Mouse (Mus musculus) yolk sac, embryonic 10.5 days (tissue): ENCODE results near the gene Gpalpp1.

Experiments
- DNase-seq: peaks from one replicate; pipeline ENCODE4 v3.0.0-alpha.2; 2017; ENCODE audit warnings: low spot score

Gene Gpalpp1

DNA sequence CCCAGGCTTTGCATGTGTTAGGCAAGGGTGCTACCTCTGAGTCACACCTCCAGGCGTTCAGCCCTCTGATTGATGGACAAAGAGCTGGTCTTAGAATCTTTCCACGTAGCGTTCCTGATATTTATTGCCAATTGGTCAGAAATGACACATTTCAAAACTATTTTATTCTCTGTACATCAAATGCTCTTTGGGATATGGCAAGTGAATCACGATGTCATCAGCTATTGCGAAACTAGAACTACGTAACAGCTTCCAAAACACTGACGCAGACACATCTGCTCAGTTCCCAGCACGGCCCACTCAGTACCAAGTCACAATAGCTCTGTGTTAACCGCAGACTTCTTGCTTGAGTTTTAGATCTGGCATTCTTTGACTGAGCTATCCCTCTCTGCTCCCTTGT, 11.0 kb downstream of the Gpalpp1 start:
- no peak for DNase-seq

DNA sequence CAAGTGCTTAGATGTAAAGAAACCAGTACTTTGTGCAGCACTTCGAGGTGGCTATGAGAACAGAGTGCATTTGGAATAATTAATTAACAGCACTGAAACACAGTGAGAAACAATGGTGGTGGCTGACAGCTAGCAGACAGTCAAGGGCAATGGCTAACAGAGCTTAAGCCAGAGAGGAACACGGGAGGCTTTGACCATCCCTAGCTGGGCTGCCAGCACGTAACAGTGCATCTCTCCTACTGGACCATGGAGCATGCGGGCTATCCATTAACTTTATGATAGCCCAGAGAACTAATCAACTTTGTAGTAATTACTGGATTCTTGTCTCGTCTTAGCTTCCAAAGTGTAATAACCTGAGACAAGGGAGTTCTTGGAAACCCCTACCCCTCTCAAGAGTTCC, 12.7 kb downstream of the Gpalpp1 start:
- no peak for DNase-seq

DNA sequence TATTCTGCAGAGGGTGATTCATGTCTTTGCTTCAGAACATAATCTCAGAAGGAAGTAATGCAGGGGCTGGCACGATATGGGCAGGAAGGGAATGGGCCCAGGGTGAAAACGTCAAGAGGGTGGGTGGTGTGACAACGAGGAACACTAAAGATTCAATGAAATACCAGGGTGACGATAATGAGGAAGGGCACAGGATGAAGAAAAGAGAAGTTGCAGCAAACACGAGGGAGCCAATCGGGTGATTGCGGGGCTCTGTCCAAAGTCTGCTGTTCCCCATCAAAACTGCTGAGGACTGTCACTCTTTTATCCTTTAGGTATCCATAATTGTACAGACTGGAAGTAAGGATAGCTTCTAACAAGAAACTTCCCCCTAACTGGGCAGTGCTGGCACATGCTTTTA, 13.3 kb downstream of the Gpalpp1 start:
- DNase-seq: no peak

DNA sequence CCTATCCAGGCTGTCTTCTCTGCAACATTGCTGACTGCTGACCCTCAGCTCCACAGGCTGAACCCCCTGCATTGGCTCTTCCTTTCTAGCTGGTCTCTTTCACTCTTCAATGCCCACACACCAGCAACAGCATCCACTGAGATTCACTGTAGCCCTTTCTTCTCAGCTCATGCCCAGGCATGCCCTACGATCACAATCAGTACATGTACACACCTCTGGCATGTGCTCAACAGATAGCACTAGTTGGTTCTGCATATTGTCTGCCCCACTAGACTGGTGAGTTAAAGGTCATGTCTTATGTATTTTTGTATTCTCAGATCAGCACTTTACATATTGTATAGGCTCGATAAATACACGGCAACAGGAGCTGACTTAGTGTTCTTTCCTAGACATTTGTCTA, 26.4 kb downstream of the Gpalpp1 start:
- no peak for DNase-seq

DNA sequence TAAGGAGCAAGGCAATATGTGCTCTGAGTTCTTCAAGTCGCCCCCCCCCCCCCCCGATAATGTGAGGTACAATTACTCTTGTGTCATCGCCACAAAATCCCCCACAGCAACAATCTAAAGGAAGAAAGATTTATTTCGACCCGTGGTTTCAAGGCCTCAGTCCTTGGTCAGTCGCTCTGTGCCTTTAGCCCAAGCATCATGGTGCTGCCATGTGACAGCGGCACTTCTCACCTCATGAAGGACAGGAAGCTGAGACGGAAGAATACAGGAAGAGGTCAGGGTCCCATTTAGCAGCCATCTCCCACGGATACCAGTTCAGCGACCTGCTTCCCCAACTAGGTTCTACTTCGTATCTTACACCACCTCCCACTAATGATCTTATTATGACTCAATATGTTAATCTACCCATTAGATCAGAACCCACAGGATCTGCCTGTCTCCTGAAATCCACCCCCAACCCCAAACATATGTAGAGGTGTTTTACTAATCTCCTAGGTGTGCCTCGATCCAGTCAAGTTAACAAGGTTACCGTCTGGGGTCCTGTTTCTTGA, 28.4 kb downstream of the Gpalpp1 start:
- DNase-seq: no peak

DNA sequence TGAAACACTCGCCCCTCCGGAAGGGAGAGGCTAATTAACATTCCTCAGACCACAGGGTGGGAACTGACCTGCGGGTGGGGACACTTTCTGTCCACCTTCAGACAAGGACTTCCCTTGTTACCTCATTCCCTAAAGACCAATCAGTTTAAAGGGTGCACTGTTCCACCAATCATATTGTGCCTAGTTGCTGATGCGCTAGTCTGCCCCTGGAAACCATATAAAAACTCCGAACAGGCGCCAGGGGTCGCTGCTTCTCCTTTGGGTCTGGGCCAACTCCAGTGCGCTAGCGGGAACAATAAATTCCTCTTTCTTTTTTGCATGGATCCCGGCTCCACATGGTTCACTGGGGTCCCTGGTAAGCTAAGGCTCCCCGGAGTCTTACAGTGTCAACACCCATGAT, 29.1 kb downstream of the Gpalpp1 start:
- no peak for DNase-seq

DNA sequence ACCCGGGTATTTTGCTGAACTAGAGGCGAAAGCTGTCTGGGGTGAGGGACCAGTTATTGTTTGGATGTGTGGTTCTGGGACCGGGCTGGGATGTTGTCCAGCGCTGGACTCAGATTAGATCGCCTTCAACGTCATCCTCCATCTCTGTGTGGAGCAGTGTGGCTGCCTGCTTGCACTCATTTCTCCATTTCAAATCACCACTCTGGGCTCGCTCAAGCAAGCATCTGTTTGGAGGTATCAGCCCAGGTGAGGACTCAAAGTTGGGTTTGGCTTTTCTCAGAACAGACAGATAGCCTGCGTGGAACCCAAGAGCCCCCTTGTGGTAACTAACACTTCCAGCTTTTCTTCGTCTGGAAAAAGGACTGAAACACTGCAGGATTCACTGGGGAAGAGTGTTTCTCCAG, 33.5 kb downstream of the Gpalpp1 start:
- DNase-seq: peak; percentile 5

DNA sequence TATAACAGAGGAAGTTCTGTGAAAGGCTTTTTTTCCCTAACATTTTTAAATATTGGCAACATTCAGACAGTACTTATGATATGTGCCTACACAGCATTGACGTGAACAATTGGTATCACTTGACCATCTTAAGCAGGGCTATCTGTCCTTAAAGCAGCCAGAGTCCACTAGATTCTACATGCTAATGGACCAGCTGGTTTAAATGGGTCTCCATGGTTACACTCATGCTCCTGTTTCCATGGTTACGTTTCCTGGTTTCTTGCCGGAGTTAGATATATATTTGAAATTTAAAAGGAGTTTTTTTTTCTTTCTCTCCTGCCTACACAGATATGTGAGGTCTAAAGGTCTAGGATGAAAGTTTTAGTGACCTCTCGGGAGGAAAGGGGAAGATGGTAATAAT, 34.0 kb downstream of the Gpalpp1 start:
- DNase-seq: no peak

DNA sequence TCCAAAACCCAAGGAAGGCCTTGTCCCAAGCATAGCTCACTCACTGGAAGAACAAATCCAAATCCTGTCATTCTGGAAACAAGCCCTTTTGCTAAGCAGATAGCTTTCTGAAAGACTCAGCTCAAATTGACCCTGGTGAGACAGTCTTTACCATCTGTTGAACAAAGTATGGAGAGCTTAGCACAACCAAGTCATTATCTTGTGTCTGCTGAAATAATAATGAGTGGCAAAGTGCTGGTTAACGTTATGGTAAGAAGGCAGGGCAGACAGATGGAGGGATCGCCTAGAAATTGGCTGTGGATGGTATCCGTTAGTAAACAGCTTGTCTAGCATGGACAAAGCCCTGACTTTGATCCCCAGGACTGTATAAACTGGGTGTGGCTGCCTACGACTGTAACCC, 34.8 kb downstream of the Gpalpp1 start:
- DNase-seq: no peak

DNA sequence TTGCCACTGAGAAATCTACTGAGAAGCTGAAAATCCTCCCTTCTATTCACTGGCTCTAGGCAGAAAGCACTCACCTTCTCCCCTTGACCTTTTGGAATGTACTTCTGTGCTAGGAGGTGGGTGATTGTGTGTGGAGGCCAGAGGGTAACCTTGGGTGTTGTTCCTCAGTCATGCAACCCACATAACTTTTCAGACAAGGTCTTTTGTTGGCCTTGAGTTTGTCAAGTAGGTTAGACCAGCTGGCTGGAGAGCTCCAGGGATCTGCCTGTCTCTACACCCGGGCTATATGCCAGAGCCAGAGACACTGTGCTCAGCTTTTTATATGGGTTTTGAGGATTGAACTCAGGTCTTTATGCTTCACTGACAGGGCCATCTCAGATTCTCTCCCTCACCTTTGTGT, 36.4 kb downstream of the Gpalpp1 start:
- DNase-seq: no peak

DNA sequence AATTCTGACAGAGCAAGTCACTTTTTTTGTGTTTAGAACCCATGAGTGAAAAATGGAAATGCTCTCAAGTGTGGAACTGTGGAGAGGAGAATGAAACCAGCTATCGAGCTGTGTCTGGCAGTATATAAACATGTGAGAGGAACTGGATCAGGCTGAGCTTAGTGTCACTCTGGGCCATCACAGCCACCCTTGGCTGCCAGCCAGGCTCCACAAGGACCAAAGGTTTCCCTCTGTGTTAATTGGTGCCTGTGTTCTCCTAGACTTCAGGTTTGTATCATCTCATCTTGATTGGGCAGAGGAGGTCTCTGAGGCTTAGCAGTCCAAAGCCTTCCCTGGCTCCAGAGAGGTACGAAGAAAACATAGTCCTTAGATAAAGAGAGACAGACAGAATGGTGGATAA, 37.9 kb downstream of the Gpalpp1 start:
- DNase-seq: no peak

DNA sequence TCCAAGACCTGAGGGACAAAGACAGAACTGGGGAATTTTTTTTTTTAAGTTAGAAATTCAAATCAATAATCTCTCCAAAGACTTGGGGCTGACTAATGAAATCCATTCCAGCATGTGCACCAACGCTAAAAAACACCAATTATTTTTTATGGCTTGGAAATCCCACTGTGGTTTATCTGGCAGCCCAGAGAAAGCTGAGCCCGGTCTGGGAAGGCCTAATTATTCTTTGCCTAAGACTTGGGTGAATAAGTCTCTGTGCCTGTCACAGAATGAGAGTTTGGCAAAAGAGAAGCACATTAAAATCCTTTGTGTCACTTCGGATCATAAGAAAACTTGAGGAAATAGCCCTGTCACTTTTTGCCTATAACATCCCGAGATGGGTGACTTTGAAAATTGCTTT, 41.3 kb downstream of the Gpalpp1 start:
- no peak for DNase-seq

DNA sequence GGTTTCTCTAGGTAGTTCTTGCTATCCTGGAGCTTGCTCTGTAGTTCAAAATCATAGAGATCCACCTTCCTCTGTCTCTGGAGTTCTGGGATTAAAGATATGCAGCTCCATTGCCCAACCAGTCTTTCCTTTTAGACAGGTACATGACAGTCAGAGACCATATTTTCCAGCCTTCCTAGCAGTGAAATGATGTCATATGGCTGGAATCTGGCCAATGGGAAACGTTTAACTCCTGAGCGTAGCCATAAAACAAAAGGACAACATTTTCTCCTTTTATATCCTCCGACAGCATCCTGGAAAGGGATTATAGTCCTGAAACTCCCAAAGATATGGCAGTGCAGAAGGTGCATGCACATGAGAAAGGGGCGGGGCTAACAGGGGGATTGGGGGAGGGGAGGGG, 42.3 kb downstream of the Gpalpp1 start:
- no peak for DNase-seq

DNA sequence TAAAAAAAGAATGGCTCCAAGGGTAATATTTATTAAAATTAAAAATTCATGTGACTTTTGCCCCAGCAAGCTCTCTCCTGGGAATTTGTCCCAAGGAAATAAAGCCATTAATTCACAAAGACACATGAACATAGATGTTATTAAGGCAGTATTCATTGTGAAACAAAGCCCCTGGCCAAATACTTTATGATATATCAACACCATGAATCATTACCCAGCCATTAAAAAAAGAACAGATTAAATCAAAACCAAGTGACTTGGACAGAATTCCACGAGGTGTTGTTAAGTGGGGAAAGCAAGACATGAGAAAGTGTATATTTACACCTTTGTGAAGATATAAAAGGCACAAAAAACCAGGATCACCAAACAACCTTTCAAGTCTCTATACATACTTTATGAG, 43.3 kb downstream of the Gpalpp1 start:
- DNase-seq: no peak

DNA sequence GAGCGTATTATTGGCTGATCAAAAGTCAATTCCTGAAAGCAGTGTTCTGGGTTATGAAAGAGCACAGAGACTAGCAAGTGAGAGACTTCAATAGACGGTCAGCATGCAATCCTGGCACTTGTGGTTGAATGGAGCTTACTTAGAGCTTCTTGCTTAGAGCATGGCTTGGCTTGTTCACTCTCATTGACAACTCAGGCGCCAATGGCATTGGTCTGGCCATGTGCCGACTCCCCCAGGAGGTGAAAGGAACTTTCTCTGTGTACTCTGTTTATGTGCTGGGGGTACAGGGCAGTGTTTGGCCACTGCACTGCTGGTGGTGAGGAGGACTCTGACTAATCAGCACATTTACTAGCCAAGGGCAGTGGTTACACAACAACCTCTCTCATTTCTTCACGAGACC, 51.1 kb downstream of the Gpalpp1 start:
- DNase-seq: no peak

DNA sequence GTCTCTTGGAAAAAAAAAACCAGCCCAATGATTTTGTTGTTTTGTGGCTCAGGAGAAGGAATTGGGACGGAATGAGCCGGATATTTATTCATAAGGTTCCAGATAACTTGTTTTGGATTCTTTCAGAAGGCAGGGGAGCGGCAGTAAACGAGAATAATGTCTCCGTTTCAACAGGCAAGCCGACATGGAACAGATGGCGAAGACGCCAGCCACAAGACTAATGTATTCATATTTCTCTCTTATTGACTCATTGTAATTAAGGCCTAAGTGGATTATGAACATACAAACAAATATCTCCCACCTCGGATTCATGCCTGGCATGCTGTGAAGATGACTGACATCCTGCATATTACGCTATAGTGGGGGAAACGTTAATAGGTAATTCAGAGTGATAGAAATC, 56.8 kb downstream of the Gpalpp1 start:
- no peak for DNase-seq

DNA sequence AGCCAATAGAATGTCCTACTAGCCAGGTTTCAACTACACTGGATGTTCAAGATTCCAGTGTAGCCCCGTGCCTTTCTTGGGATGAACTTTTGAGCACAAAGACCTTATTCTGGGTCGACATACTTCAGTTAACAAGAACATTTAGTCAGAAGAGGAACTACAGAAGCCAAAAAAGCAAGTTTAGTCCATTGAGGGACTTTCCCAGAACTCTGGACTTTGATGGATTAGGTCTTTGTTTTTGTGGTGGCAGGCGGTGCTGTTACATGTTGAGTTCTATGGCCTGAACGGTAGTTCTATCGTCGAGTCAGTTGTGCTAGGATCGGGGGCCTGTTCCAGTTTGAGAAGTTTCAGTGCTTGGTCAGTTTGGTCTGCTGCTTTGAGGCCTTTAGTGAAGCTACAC, 58.6 kb downstream of the Gpalpp1 start:
- no peak for DNase-seq

DNA sequence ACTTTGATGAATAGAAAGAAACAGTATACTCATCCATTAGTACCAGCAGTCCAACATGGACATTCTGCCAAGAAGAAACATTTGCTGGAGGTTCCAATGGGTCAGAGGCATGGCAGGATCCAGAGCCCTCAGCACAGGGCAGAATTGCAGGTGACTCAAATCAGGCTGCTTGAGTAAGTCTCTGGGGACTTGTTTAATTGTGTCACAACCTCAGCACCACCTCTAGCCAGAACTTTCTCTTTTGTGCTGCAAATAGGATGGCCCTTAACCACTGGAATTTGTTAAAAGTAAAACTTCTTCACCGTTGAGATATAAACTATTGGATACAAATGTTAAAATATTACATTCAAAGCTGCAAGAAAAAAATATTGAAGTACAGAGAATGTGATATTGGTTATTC, 64.8 kb downstream of the Gpalpp1 start:
- no peak for DNase-seq

DNA sequence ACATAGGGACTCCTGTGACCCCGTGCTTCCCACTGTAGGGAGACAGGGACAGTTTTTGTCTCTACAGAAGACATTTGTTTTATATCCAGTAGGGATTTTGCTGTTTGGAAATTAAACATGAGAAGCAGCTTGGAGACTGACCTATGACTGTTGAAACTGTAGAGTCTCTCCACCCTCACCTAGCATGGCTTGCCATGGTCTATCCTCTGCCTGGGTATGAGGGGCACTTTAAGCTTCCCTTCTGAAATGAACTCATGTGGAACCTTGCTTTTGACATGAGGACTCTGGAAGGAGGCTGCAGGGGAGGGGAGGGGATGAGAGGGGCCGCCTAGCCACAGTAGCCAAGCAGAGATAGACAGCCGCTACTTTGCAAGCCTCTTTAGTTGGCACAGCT, 66.4 kb downstream of the Gpalpp1 start:
- no peak for DNase-seq

DNA sequence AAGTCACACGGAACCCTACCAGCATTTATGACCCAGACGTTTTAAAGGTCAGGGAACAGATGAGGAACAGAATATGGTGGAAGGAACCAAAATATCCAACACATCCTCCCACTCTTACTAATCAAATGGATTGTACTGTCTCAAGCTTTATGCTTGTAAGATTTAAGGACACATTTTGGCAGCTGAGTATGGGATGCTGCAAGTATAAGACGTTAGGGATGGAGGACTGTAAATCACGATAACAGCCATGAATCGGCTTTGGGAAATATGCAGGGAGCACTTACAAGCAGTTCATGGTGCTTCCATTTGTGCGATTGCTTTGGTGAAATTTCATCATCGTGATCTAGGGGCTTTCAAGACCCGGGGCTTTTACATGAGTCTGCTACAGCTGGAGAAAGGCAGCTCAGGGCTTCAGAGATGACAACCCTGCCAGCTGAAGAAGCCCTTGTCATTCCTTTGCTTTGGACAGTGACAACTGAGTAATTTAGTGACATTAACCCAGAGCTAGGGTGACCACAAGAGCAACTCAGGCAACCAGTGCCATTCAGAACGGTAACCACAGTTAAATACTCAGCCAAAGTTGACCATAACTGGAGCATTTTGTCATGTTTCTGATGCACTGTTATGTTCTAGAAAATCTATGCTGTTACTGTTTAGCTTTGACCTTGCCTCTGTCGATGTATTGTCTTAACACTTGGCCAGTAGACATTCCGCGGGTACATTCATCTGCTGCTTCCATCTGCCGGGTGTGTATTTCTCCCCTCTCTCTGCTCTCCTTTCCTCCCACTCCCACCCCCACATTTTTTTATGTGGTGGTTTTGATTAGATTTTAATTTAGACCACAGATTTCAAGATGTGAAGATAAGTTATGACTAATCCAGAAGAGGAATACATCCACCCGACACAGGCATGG, 67.1 kb downstream of the Gpalpp1 start:
- DNase-seq: no peak
